Mouse (Mus musculus) thymus, adult 2 months (tissue): ENCODE measurements around the gene Tenm4. TPM values are rescaled to one million over a fixed set of nuclear protein-coding genes. Genes with fewer than 3 reads are reported as not detected.

Experiments
- DNase-seq: peaks from one replicate; pipeline ENCODE4 v3.0.0; 2021
- H3K27ac ChIP-seq: fragments of 200-500 bp; 2 replicates; pipeline ENCODE4 v1.5.1; 2012; ENCODE audit warnings: low read length, control low read depth; ENCODE audit not compliant: control insufficient read depth, insufficient read depth
- H3K27me3 ChIP-seq: fragments of 200-500 bp; 2 replicates; pipeline ENCODE4 v1.6.1; 2012; ENCODE audit warnings: mild to moderate bottlenecking, low read length, moderate library complexity, mixed read lengths; ENCODE audit not compliant: control insufficient read depth, insufficient read depth
- H3K36me3 ChIP-seq: fragments of 200-500 bp; 2 replicates; pipeline ENCODE4 v1.6.1; 2012; ENCODE audit warnings: mild to moderate bottlenecking, low read length, moderate library complexity; ENCODE audit not compliant: control insufficient read depth, insufficient read depth
- H3K4me1 ChIP-seq: fragments of 200-500 bp; replicated peaks from 2 replicates; pipeline ENCODE4 v1.6.1; 2012; ENCODE audit warnings: low read length; ENCODE audit not compliant: control insufficient read depth, insufficient read depth
- H3K4me3 ChIP-seq: fragments of 200-500 bp; 2 replicates; pipeline ENCODE4 v1.5.1; 2012; ENCODE audit warnings: mild to moderate bottlenecking, low read length, control low read depth, moderate library complexity; ENCODE audit not compliant: control insufficient read depth, insufficient read depth
- CTCF ChIP-seq: fragments of 200-500 bp; IDR thresholded peaks from 2 replicates; pipeline ENCODE4 v1.5.1; 2012; ENCODE audit warnings: mild to moderate bottlenecking, control low read depth, low read length, moderate library complexity, borderline replicate concordance; ENCODE audit not compliant: control insufficient read depth, poor library complexity, insufficient read depth; ENCODE audit errors: extremely low read depth
- POLR2A ChIP-seq: fragments of 200-500 bp; IDR thresholded peaks from 2 replicates; pipeline ENCODE4 v1.6.1; 2012; ENCODE audit warnings: mild to moderate bottlenecking, low read length, control low read depth, moderate library complexity; ENCODE audit not compliant: control insufficient read depth, poor library complexity, insufficient read depth; ENCODE audit errors: extremely low read depth
- WGBS: fragments of 180-500 bp; shearing (Covaris S2); methylation state at CpG from one replicate; pipeline ENCODE4 v1.1.7; 2018; 5-methylcytosine and 5-hydroxymethylcytosine counted together
- polyA plus RNA-seq: library from polyadenylated mRNA; depleted of rRNA; stranded (reverse); fragments of >200 nt; gene quantifications from 2 replicates; pipeline ENCODE4 v1.2.3, GENCODE M21; 2012

The Tenm4 gene
- polyA plus RNA-seq, 1 experiment, result 2.7 TPM

DNA sequence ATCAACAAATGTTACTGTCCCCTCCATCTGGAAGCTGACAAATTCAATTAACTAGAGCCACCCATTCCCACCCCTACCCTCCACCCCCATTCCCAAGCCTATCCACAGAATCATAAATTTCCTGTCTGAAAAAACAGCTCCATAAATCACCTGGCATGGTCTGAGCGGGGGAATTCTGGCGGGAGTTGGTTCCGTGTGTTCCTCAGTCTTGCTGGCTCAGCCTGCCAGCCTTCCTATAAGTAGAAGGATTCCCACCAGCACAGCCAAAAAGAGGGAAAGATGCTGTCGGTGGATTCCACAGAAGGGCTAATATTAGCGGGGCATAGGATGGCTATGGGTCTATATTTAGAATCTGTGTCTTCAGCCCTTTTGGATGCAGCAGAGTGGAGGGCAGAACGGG is 204.5 kb downstream of the Tenm4 start:
- no peaks in the 10 kb centered on the region for H3K27me3 ChIP-seq
- H3K36me3 ChIP-seq, result no peaks in the 10 kb centered on the region
- WGBS, result 80% methylated on average over 6 of the region's 6 CpGs
- TF ChIP-seq CTCF, result no peak
- TF ChIP-seq POLR2A, result no peak
- no peaks in the 10 kb centered on the region for H3K4me1 ChIP-seq
- DNase-seq, result no peak
- no peak overlapping the region for H3K27ac ChIP-seq
- H3K4me3 ChIP-seq, result no peak overlapping the region

- no peak overlapping the region for H3K27ac ChIP-seq
- 57% methylated on average over 6 of the region's 6 CpGs for WGBS
- no peak overlapping the region for H3K4me3 ChIP-seq
- DNase-seq, result no peak
- no peaks in the 10 kb centered on the region for H3K4me1 ChIP-seq
- TF ChIP-seq POLR2A (no peak), CTCF (no peak)
- no peaks in the 10 kb centered on the region for H3K27me3 ChIP-seq
- no peaks in the 10 kb centered on the region for H3K36me3 ChIP-seq
Measured at GRCm38 (mm10) chr7:96383686-96384528, 212.9 kb downstream of the Tenm4 start.

DNA sequence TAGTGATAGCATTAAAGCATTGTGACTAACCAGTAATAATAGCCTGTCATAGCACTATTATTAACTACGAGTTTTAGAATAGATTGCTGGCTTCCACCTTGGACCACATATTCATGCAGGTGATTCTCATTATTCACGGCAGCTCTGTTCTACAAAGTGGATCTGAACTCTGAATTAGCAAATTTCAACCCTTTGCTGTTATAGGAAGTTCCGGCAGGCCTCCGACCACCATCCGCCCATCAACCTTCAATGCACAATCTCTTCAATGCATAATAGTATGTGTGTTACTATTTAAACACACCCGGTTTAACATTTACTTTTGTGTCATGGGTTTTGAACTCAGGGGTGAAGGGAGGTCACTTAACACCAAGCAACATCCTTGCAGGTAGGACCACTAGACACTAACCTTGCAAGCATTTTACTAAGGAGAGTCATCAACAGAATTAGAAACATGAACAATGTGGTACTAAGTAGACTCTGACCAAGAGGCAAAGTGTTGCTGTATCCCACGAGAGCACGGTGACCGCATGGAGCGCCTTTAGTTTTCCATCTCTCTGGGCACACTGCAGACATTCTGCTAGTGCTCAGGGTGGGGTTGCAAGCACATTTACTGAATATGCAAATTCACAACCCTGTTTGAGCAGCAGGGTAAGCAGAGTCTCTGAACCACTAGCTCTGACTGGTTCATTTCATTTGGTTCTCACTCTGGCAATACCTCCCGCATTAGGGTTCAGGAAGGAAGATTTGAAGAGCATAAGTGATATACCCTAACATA is 213.9 kb downstream of the Tenm4 start:
- TF ChIP-seq POLR2A, result no peak
- no peak for TF ChIP-seq CTCF
- DNase-seq, result no peak
- 96% methylated on average over 11 of the region's 11 CpGs for WGBS

DNA sequence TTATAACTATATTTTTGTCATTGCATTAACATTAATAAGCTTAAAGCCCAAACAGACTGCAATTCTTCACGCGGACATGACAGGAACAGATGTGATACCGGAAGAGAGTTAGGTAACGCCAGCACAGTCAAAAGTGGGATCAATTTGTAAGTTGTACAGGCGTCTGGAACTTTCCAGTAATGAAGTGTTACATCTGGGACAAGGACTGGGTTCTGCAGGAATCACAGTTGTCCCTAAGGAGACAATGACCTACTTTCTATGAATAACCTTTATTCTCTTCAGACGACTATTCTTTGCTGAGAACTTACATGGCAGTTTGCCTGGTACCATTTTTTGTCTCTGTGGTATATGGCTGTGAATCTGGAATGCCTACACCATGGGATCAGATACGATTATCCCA is 214.8 kb downstream of the Tenm4 start:
- no peak for DNase-seq
- WGBS, result 92% methylated on average over 7 of the region's 7 CpGs
- no peak overlapping the region for H3K27ac ChIP-seq
- H3K4me3 ChIP-seq, result no peak overlapping the region
- H3K4me1 ChIP-seq, result no peaks in the 10 kb centered on the region
- TF ChIP-seq POLR2A (no peak), CTCF (no peak)
- no peaks in the 10 kb centered on the region for H3K36me3 ChIP-seq
- H3K27me3 ChIP-seq, result no peaks in the 10 kb centered on the region

More for the DNA sequence above, 213.9 kb downstream of the Tenm4 start:
- no peak overlapping the region for H3K4me3 ChIP-seq
- H3K4me1 ChIP-seq, result no peaks in the 10 kb centered on the region
- H3K27ac ChIP-seq, result no peak overlapping the region
- no peaks in the 10 kb centered on the region for H3K27me3 ChIP-seq
- H3K36me3 ChIP-seq, result no peaks in the 10 kb centered on the region

DNA sequence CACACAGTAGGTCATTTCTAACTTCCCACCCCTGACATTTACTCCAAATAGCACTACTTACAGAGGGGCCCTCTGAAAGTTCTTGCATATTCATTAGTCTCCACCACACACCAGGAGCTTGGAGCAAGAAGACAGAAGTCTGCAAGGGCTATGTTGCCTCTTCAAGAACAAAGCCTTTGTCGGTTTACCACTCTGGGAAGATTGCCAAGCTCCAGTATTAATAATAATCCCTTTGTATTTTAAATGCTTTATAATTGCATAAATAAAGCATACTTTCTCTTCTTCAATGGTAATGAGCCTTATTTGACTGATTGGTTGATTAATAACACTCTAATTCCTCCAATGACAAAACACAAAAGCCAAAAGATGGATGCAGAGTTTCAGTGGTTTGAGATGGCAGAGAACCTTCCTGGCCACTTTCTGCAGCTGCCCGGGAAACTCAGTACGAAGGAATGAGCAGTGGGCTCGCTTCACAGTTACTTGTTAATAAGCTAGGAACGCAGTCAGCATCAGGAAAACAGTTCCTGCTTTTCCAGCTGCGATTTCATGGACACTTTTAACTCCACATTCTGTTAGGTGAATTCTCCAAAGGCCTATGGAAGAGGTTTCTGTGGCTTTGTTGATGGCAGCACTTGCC is 219.1 kb downstream of the Tenm4 start:
- WGBS, result 86% methylated on average over 6 of the region's 6 CpGs
- TF ChIP-seq CTCF (no peak), POLR2A (no peak)

DNA sequence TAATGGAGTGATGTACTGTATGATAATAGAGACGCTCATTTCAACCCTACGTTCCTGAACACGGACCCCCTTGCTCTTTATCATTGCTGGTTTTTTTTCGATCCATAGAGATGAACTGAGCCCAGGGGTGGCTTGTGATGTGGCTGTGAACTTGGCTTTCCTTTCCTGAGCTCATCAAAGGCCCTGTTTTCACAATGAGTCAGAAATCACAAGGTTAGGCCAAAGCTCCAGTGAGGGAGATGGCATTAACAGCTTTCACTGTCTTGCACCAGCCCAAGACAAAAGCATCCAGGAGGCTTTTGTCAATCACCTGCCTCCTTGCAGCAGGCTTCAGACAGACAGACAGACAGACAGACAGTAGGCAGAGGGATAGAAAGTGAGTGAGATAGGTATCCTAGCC is 219.8 kb downstream of the Tenm4 start:
- DNase-seq, result no peak
- H3K4me3 ChIP-seq, result no peak overlapping the region
- no peaks in the 10 kb centered on the region for H3K27me3 ChIP-seq
- H3K4me1 ChIP-seq, result no peaks in the 10 kb centered on the region
- H3K36me3 ChIP-seq, result no peaks in the 10 kb centered on the region
- WGBS, result 91% methylated on average over 4 of the region's 4 CpGs
- TF ChIP-seq CTCF, result no peak
- no peak for TF ChIP-seq POLR2A
- H3K27ac ChIP-seq, result no peak overlapping the region

More for the DNA sequence above, 219.1 kb downstream of the Tenm4 start:
- Histone ChIP-seq H3K27me3 (no peaks in the 10 kb centered on the region), H3K36me3 (no peaks in the 10 kb centered on the region), H3K27ac (no peak overlapping the region), H3K4me3 (no peak overlapping the region), H3K4me1 (no peaks in the 10 kb centered on the region)
- DNase-seq, result no peak
